30 mouse cellular contexts compared by ENCODE assay signal in the genomic region with DNA sequence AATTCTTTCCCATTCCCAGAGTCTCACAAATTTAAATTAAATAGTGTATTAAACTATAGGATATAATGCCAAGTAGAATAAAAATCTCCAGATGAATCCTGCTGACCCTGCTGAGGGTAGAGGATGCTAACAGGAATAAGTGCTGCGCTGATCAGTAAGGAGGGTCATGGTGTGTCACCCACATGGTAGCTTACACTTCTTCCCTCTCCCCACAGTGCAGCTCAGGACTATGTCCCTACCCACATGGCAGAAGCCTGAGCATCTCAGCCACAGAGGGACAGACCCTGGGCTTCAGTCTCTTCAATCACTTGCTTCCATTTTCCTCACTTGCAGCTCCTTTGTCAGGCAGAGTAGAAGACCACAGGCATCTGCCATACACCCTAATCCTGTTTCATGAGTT. TPM values are rescaled to one million over a fixed set of nuclear protein-coding genes. Genes with fewer than 3 reads are reported as not detected.
A peak's percentile ranks its signal among the peaks of the same experiment; 100 is the strongest.
DNase-seq lines count a peak whose midpoint lies in the region; ATAC-seq and TF ChIP-seq lines count a peak whose summit lies in the region.
"Had no signal": no experiment of that assay in that cellular context is flagged by ENCODE, and none has a peak within 500 bp of the region (broad histone marks: within the 10 kb centered on the region; RNA-seq: fewer than 3 reads in every experiment).

No protein-coding gene starts in this region.

- ATAC-seq in hindbrain, embryonic 12.5 days (ENCODE audit: low FRiP score), result peak; percentile 39; the same call in 1 of the 2 replicates
- ATAC-seq in hindbrain, embryonic 16.5 days, result no peak
- 0 out of 2 replicates have a peak, but pooled peaks have one; percentile 15 for ATAC-seq in kidney, postnatal 0 days (replicated peaks; ENCODE audit: low FRiP score, low read depth)
- 0 out of 2 replicates have a peak, but pooled peaks have one; percentile 54 for ATAC-seq in neural tube, embryonic 13.5 days (ENCODE audit: low read depth)
- no peak for ATAC-seq in neural tube, embryonic 15.5 days (ENCODE audit: low FRiP score)
- ATAC-seq: midbrain, embryonic 15.5 days had no signal

- H3K36me3 ChIP-seq in hindbrain, embryonic 12.5 days, result peaks cover 54% of the 10 kb centered on the region
- H3K36me3 ChIP-seq in hindbrain, embryonic 16.5 days (ENCODE audit: control insufficient read depth, insufficient read depth, low read length), result peaks cover 30% of the 10 kb centered on the region
- H3K36me3 ChIP-seq in kidney, postnatal 0 days (ENCODE audit: insufficient read depth, low read length), result peaks cover 37% of the 10 kb centered on the region
- peaks cover 70% of the 10 kb centered on the region for H3K36me3 ChIP-seq in neural tube, embryonic 13.5 days
- peaks cover 46% of the 10 kb centered on the region for H3K36me3 ChIP-seq in neural tube, embryonic 15.5 days

- no peaks in the 10 kb centered on the region for H3K4me1 ChIP-seq in hindbrain, embryonic 12.5 days
- H3K4me1 ChIP-seq in hindbrain, embryonic 16.5 days (ENCODE audit: control insufficient read depth, insufficient read depth, low read depth, low read length), result no peaks in the 10 kb centered on the region
- H3K4me1 ChIP-seq in kidney, postnatal 0 days (replicated peaks; ENCODE audit: insufficient read depth, low read length), result no peaks in the 10 kb centered on the region
- no peaks in the 10 kb centered on the region for H3K4me1 ChIP-seq in neural tube, embryonic 13.5 days (replicated peaks)
- H3K4me1 ChIP-seq in neural tube, embryonic 15.5 days, result no peaks in the 10 kb centered on the region
- H3K4me1 ChIP-seq: embryonic facial prominence, embryonic 12.5 days; kidney, embryonic 15.5 days; limb, embryonic 13.5 days; liver, embryonic 13.5 days; midbrain, embryonic 15.5 days had no signal

- no peak for TF ChIP-seq CTCF in kidney, postnatal 0 days (IDR thresholded peaks at IDR 0.05; ENCODE audit: low read depth)

- 97% methylated on average over 1 of the region's 1 CpGs for WGBS in hindbrain, embryonic 12.5 days
- 100% methylated on average over 1 of the region's 1 CpGs for WGBS in hindbrain, embryonic 16.5 days
- WGBS in kidney, postnatal 0 days, result 100% methylated on average over 1 of the region's 1 CpGs
- WGBS in neural tube, embryonic 13.5 days, result 97% methylated on average over 1 of the region's 1 CpGs
- WGBS in neural tube, embryonic 15.5 days, result 95% methylated on average over 1 of the region's 1 CpGs

- no peak overlapping the region for H3K9ac ChIP-seq in hindbrain, embryonic 12.5 days
- H3K9ac ChIP-seq in hindbrain, embryonic 16.5 days (ENCODE audit: low read depth, low read length), result no peak overlapping the region
- H3K9ac ChIP-seq in kidney, postnatal 0 days (ENCODE audit: low read depth, low read length), result no peak overlapping the region
- H3K9ac ChIP-seq in neural tube, embryonic 13.5 days, result no peak overlapping the region
- H3K9ac ChIP-seq in neural tube, embryonic 15.5 days (replicated peaks), result no peak overlapping the region
- H3K9ac ChIP-seq: embryonic facial prominence, embryonic 12.5 days; kidney, embryonic 15.5 days; limb, embryonic 13.5 days; liver, embryonic 13.5 days; midbrain, embryonic 15.5 days had no signal

- no peaks in the 10 kb centered on the region for H3K9me3 ChIP-seq in hindbrain, embryonic 12.5 days (replicated peaks)
- H3K9me3 ChIP-seq in hindbrain, embryonic 16.5 days (ENCODE audit: control insufficient read depth, low read length), result no peaks in the 10 kb centered on the region
- no peaks in the 10 kb centered on the region for H3K9me3 ChIP-seq in kidney, postnatal 0 days (replicated peaks; ENCODE audit: low read length)
- no peaks in the 10 kb centered on the region for H3K9me3 ChIP-seq in neural tube, embryonic 13.5 days
- H3K9me3 ChIP-seq in neural tube, embryonic 15.5 days (replicated peaks), result no peaks in the 10 kb centered on the region
- H3K9me3 ChIP-seq: embryonic facial prominence, embryonic 12.5 days; kidney, embryonic 15.5 days; limb, embryonic 13.5 days; liver, embryonic 13.5 days; midbrain, embryonic 15.5 days had no signal

- no peaks in the 10 kb centered on the region for H3K27me3 ChIP-seq in hindbrain, embryonic 12.5 days
- H3K27me3 ChIP-seq in hindbrain, embryonic 16.5 days (replicated peaks; ENCODE audit: control insufficient read depth, insufficient read depth, low read length), result no peaks in the 10 kb centered on the region
- H3K27me3 ChIP-seq in kidney, postnatal 0 days (ENCODE audit: insufficient read depth, low read length), result no peaks in the 10 kb centered on the region
- no peaks in the 10 kb centered on the region for H3K27me3 ChIP-seq in neural tube, embryonic 13.5 days
- H3K27me3 ChIP-seq in neural tube, embryonic 15.5 days (replicated peaks), result no peaks in the 10 kb centered on the region
- H3K27me3 ChIP-seq: embryonic facial prominence, embryonic 12.5 days; kidney, embryonic 15.5 days; limb, embryonic 13.5 days; liver, embryonic 13.5 days; midbrain, embryonic 15.5 days had no signal

- no peak overlapping the region for H3K4me3 ChIP-seq in hindbrain, embryonic 12.5 days
- H3K4me3 ChIP-seq in hindbrain, embryonic 16.5 days (ENCODE audit: low read length), result no peak overlapping the region
- H3K4me3 ChIP-seq in kidney, postnatal 0 days (replicated peaks; ENCODE audit: low read depth, low read length), result no peak overlapping the region
- no peak overlapping the region for H3K4me3 ChIP-seq in neural tube, embryonic 13.5 days
- no peak overlapping the region for H3K4me3 ChIP-seq in neural tube, embryonic 15.5 days (replicated peaks)
- H3K4me3 ChIP-seq: embryonic facial prominence, embryonic 12.5 days; gastrocnemius, adult 2 months; kidney, embryonic 15.5 days; layer of hippocampus, adult 2 months; left cerebral cortex, adult 2 months; limb, embryonic 13.5 days; liver, embryonic 13.5 days; midbrain, embryonic 15.5 days had no signal

- H3K4me2 ChIP-seq in hindbrain, embryonic 12.5 days (replicated peaks), result no peak overlapping the region
- no peak overlapping the region for H3K4me2 ChIP-seq in hindbrain, embryonic 16.5 days (ENCODE audit: low read length)
- no peak overlapping the region for H3K4me2 ChIP-seq in kidney, postnatal 0 days (ENCODE audit: low read length)
- H3K4me2 ChIP-seq in neural tube, embryonic 13.5 days, result no peak overlapping the region
- no peak overlapping the region for H3K4me2 ChIP-seq in neural tube, embryonic 15.5 days
- H3K4me2 ChIP-seq: embryonic facial prominence, embryonic 12.5 days; kidney, embryonic 15.5 days; limb, embryonic 13.5 days; liver, embryonic 13.5 days; midbrain, embryonic 15.5 days had no signal

- no peak overlapping the region for H3K27ac ChIP-seq in hindbrain, embryonic 12.5 days
- H3K27ac ChIP-seq in hindbrain, embryonic 16.5 days (ENCODE audit: low read depth, low read length), result no peak overlapping the region
- no peak overlapping the region for H3K27ac ChIP-seq in kidney, postnatal 0 days
- H3K27ac ChIP-seq in neural tube, embryonic 13.5 days (replicated peaks), result no peak overlapping the region
- H3K27ac ChIP-seq in neural tube, embryonic 15.5 days (replicated peaks), result no peak overlapping the region
- H3K27ac ChIP-seq: embryonic facial prominence, embryonic 12.5 days; gastrocnemius, adult 2 months; kidney, embryonic 15.5 days; layer of hippocampus, adult 2 months; left cerebral cortex, adult 2 months; limb, embryonic 13.5 days; liver, embryonic 13.5 days; macrophage; midbrain, embryonic 15.5 days had no signal

- DNase-seq in kidney, postnatal 0 days (ENCODE audit: low spot score), result no peak
- DNase-seq in kidney, adult 11 months, result no peak
- no peak for DNase-seq in thymus, postnatal 4 days
- DNase-seq: adrenal gland, postnatal 25 days; B cell, adult 2 months; cerebellum, adult 11-12 months; cerebellum, adult 9-11 months; embryo, embryonic 11 days; gastrocnemius, adult 2 months; gastrocnemius, postnatal 36 days; heart, postnatal 14 days; kidney, adult 18-20 months; kidney, postnatal 36 days; liver, embryonic 13.5 days; lung, adult 2 months; lung, postnatal 10 days; right cerebral cortex, adult 18-20 months; spleen, adult 18-20 months; thymus, postnatal 14 days had no signal

RNA-seq across cellular contexts. Expression of gene Grsf1, which starts 18.1 kb away (rescaled TPM):
- 88.6 and 88.9 TPM in 2 replicates for polyA plus RNA-seq in hindbrain, embryonic 12.5 days (2016; fragmentation: Nextera tagmentation; extraction: Ambion mirVana)
- polyA plus RNA-seq in hindbrain, embryonic 16.5 days (2015; fragmentation: Nextera tagmentation; extraction: Ambion mirVana), result 39.4 and 54.5 TPM in 2 replicates
- polyA plus RNA-seq in kidney, postnatal 0 days (2015; fragmentation: Nextera tagmentation; extraction: Ambion mirVana), result 82.0 and 82.7 TPM in 2 replicates
- polyA plus RNA-seq in neural tube, embryonic 13.5 days (2015; fragmentation: Nextera tagmentation; extraction: Ambion mirVana), result 70.3 and 76.2 TPM in 2 replicates
- 53.1 and 53.4 TPM in 2 replicates for polyA plus RNA-seq in neural tube, embryonic 15.5 days (2015; fragmentation: Nextera tagmentation; extraction: Ambion mirVana)

Comparison
In these comparisons a context has a peak if more than half of its experiments do, and no peak if none do; other contexts are left out.
1. ATAC-seq: peak in hindbrain, embryonic 12.5 days (single experiment), kidney, postnatal 0 days (single experiment) and neural tube, embryonic 13.5 days (single experiment); none in hindbrain, embryonic 16.5 days (single experiment) and neural tube, embryonic 15.5 days (single experiment).